Mouse (Mus musculus): ENCODE results near the gene Gm9918. TPM values are rescaled to one million over a fixed set of nuclear protein-coding genes. Genes with fewer than 3 reads are reported as not detected.
A peak's percentile ranks its signal among the peaks of the same experiment; 100 is the strongest.

The Gm9918 gene
- polyA plus RNA-seq, 1 experiment from 2014 or later, result not detected

- under 1% methylated on average over 65 of the region's 65 CpGs for WGBS (ENCODE audit: missing documents)
- H3K79me2 ChIP-seq (ENCODE audit: inconsistent target), result peaks cover 27% of the 10 kb centered on the region
- H3K36me3 ChIP-seq (ENCODE audit: inconsistent target), result peaks cover 10% of the 10 kb centered on the region; the same call in 1 of the 2 replicates
- H3K27ac ChIP-seq, result peak within 1 kb of the TSS; percentile 62
- peak within 1 kb of the TSS; percentile 90 for H3K4me3 ChIP-seq (ENCODE audit: inconsistent target)
Observed at GRCm38 (mm10) chr15:102279092-102279782, 8.9 kb downstream of the Gm9918 start, which contains the start of gene Mfsd5. Gene Mfsd5 (plus strand): TSS chr15:102279454.

GRCm38 (mm10) chr15:102279783-102280520 lies 9.6 kb downstream of the Gm9918 start:
- WGBS (ENCODE audit: missing documents), result 20% methylated on average over 13 of the region's 13 CpGs
- Histone ChIP-seq H3K4me3 (ENCODE audit: inconsistent target) (peak overlapping the region; percentile 90), H3K79me2 (ENCODE audit: inconsistent target) (peaks cover 27% of the 10 kb centered on the region), H3K27ac (peak overlapping the region; percentile 62), H3K36me3 (ENCODE audit: inconsistent target) (peaks cover 10% of the 10 kb centered on the region; the same call in 1 of the 2 replicates)

- peaks cover 27% of the 10 kb centered on the region for H3K79me2 ChIP-seq (ENCODE audit: inconsistent target)
- peak overlapping the region; percentile 90 for H3K4me3 ChIP-seq (ENCODE audit: inconsistent target)
- 95% methylated on average over 19 of the region's 19 CpGs for WGBS (ENCODE audit: missing documents)
- peak overlapping the region; percentile 62; the same call in 1 of the 2 replicates for H3K27ac ChIP-seq
- peaks cover 10% of the 10 kb centered on the region; the same call in 1 of the 2 replicates for H3K36me3 ChIP-seq (ENCODE audit: inconsistent target)
Observed at GRCm38 (mm10) chr15:102280623-102281022, 10.3 kb downstream of the Gm9918 start.

DNA sequence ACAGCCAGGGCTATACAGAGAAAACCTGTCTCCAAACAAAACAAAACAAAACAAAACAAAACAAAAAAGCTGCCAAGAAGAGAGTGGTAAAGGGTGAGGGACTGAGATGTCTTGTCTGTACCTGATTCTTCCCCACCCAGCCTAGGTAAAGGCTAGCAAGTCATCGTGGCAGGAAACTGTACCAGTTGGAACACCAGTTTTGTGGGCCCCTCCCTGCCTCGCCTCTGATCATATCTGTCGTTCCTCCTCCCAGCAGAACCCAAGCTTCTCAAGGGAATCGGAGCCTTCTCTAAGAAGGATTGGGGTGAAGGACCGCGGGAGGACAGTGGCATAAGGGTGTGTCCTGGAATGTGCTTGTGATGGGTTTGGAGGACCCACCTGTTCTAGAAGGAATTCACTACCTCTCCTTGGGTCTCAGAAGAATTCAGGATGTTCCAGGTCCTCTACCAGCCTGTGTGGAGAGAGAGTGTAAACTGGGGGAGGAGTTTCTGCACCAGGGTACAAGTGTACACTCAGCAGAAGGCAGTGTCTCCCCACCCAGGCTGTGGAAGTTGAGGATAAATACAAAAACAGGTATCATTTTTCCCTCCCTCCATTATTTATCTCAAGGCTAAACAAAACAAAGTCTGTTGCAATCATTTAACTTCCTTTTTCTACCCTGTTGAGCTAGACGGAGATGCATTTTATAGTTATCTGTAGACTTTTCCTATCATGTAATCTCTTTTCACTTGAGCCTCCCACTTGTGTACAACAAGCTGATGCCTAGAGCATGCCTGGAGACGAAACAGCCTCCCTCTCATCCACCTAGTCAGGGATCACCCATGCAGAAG lies 12.3 kb downstream of the Gm9918 start:
- Histone ChIP-seq H3K36me3 (ENCODE audit: inconsistent target) (peaks cover 10% of the 10 kb centered on the region; the same call in 1 of the 2 replicates), H3K4me3 (ENCODE audit: inconsistent target) (no peak overlapping the region), H3K27ac (peak overlapping the region; percentile 27), H3K79me2 (ENCODE audit: inconsistent target) (peaks cover 27% of the 10 kb centered on the region)
- 47% methylated on average over 8 of the region's 8 CpGs for WGBS (ENCODE audit: missing documents)

DNA sequence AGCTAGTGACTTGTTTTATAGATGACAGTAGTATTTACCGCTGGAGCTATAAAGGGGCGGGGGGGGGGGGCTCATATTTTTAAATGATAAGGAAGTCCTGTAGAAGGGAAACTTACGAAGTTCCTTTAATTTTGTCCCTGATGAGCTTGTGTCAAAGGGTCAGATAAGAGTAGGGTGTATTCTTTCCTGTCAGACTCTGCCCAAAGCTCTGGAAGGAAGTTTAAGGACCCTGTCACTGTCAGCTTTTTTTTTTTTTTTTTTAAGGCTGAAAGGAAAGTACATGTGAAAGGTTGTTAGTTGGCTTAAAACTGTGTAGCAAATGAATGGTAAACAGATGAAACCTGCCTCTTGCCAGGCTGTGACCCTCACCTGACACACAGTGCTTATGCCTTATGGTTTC lies 13.3 kb downstream of the Gm9918 start:
- WGBS (ENCODE audit: missing documents), result 61% methylated on average over 3 of the region's 3 CpGs
- Histone ChIP-seq H3K27ac (no peak overlapping the region), H3K36me3 (ENCODE audit: inconsistent target) (peaks cover 10% of the 10 kb centered on the region; the same call in 1 of the 2 replicates), H3K79me2 (ENCODE audit: inconsistent target) (peaks cover 27% of the 10 kb centered on the region), H3K4me3 (ENCODE audit: inconsistent target) (no peak overlapping the region)

DNA sequence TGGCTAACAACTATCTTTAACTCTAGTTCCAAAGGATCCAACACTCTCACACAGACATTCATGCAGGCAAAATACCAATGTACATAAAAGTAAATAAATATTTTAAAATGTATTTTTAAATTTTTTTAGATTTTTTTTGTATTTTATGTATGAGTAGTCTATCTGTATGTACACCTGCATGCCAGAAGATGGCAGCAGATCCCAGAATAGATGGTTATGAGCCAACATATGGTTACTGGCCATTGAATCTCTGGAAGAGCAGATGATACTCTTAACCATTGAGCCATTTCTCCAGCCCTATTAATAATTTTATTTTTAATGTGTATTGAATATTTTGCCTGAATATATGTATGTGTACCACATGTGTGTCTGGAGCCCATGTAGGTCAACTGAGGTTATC lies 17.0 kb downstream of the Gm9918 start:
- no peaks in the 10 kb centered on the region for H3K79me2 ChIP-seq (ENCODE audit: inconsistent target)
- H3K27ac ChIP-seq, result no peak overlapping the region
- H3K4me3 ChIP-seq (ENCODE audit: inconsistent target), result no peak overlapping the region
- H3K36me3 ChIP-seq (ENCODE audit: inconsistent target), result no peaks in the 10 kb centered on the region

GRCm38 (mm10) chr15:102295633-102296367 lies 25.4 kb downstream of the Gm9918 start, which contains the start of gene Espl1:
Gene Espl1 (plus strand): TSS chr15:102296266.
- peak within 1 kb of the TSS; percentile 72 for H3K4me3 ChIP-seq (ENCODE audit: inconsistent target)
- H3K27ac ChIP-seq, result peak within 1 kb of the TSS; percentile 37
- no peaks in the 10 kb centered on the region for H3K36me3 ChIP-seq (ENCODE audit: inconsistent target)
- 6% methylated on average over 25 of the region's 25 CpGs for WGBS (ENCODE audit: missing documents)
- H3K79me2 ChIP-seq (ENCODE audit: inconsistent target), result peaks cover 22% of the 10 kb centered on the region

DNA sequence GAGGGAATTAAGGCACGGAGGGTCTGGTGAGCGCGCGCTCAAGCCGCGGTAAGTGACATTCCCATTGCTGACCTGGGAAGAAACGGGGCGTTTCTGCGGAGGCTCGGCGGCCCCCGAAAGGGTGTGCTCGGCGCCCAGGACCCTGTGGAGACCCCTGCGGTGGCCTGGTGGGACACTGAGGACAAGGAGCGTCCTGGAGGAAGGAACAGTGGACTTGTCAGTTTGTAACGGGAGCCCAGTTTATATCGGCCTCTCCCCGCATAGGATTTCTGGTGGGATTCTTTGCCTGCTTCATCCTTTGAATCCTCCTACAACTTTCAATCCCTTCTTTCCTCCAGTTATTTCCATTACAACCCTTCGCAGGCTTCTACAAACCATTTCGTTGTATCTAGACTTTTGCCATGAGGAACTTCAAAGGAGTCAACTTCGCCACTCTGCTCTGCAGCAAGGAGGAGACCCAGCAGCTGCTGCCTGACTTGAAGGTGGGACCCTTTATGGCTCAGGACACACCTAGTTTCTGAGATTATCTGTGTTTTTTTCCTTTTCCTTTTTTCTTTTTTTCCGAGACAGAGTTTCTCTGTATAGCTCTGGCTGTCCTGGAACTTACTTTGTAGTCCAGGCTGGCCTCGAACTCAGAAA lies 26.1 kb downstream of the Gm9918 start:
- peak overlapping the region; percentile 37 for H3K27ac ChIP-seq
- H3K4me3 ChIP-seq (ENCODE audit: inconsistent target), result peak overlapping the region; percentile 72
- 8% methylated on average over 24 of the region's 24 CpGs for WGBS (ENCODE audit: missing documents)
- H3K79me2 ChIP-seq (ENCODE audit: inconsistent target), result peaks cover 22% of the 10 kb centered on the region
- H3K36me3 ChIP-seq (ENCODE audit: inconsistent target), result no peaks in the 10 kb centered on the region

DNA sequence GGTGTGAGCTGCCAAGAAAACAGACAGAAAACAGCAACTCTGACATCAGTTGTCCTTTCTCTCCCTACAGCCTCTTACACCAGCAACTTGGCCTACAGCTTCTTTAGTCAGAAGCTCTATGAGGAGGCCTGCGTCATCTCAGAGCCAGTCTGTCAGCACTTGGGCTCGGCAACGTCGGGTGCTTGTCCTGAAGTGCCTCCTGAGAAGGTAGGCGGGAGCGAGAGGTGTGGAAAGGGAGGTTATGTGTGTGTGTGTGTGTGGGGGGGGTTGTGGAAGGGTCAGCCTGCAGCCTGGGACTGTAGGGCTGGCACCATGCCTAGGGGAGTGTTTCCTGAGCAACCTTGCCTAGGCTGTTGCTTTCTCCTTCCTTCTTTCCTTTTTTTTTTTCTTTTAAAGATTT lies 32.2 kb downstream of the Gm9918 start:
- H3K4me3 ChIP-seq (ENCODE audit: inconsistent target), result no peak overlapping the region
- no peak overlapping the region for H3K27ac ChIP-seq
- peaks cover 11% of the 10 kb centered on the region for H3K79me2 ChIP-seq (ENCODE audit: inconsistent target)
- WGBS (ENCODE audit: missing documents), result 90% methylated on average over 2 of the region's 6 CpGs
- no peaks in the 10 kb centered on the region for H3K36me3 ChIP-seq (ENCODE audit: inconsistent target)

- WGBS (ENCODE audit: missing documents), result 97% methylated on average over 9 of the region's 9 CpGs
- H3K27ac ChIP-seq, result no peak overlapping the region
- H3K36me3 ChIP-seq (ENCODE audit: inconsistent target), result no peaks in the 10 kb centered on the region
- no peak overlapping the region for H3K4me3 ChIP-seq (ENCODE audit: inconsistent target)
- H3K79me2 ChIP-seq (ENCODE audit: inconsistent target), result no peaks in the 10 kb centered on the region
Observed at GRCm38 (mm10) chr15:102308717-102309116, 38.4 kb downstream of the Gm9918 start.

DNA sequence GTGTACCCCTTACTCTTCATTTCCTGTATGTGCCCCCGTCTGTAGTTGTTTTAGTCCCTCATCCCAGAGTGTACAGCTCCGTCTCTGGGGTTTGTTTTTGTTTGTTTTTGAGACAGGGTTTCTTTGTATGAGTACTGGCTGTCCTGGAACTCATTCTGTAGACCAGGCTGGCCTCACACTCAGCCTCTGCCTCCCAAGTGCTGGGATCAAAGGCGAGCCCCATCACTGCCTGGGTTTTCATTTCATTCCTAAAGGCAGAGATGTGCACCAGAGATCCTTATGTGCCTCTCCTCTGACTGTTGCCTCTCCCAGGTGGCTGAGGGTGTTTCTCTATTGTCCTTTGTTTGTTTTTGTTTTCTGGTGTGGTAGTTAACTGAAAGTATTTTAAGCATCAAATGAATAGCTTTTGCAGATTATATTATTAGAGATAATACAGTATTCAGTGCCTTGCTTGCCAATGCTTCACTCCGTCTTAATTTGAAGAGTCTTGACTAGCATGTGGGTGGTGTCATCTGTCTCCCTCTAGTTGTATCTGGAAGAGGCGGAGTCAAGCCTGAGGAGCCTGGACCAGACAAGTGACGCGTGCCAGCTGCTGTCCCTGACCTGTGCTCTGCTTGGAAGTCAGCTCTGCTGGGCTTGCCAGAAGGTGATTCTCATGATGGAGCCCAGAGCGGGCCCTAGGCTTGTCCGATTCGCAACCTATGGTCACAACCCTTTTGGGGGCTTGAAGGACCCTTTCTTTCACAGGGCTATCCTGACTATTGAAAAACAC lies 39.9 kb downstream of the Gm9918 start:
- no peaks in the 10 kb centered on the region for H3K36me3 ChIP-seq (ENCODE audit: inconsistent target)
- no peak overlapping the region for H3K4me3 ChIP-seq (ENCODE audit: inconsistent target)
- WGBS (ENCODE audit: missing documents), result 98% methylated on average over 10 of the region's 10 CpGs
- H3K27ac ChIP-seq, result no peak overlapping the region
- no peaks in the 10 kb centered on the region for H3K79me2 ChIP-seq (ENCODE audit: inconsistent target)

DNA sequence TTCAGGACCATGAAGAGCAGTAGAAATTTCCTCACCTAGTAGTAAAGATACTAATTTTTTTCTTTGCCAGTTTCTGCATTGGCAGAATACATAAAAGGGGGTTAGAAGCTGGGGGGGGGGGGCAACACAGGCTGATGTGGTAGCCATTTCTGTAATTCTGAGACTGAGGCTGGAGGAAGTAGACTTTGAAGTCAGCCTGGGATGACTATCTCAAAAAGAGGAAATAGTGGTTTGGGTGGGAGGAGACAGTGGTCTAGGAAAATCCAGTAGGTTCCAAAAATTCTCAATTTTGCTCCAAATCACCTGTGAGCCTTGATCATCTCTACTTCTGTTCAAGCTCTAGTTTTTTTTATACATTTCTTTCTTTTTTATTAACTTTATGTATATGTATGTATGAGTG lies 41.1 kb downstream of the Gm9918 start:
- Histone ChIP-seq H3K36me3 (ENCODE audit: inconsistent target) (no peaks in the 10 kb centered on the region), H3K79me2 (ENCODE audit: inconsistent target) (no peaks in the 10 kb centered on the region), H3K27ac (peak overlapping the region; percentile 33), H3K4me3 (ENCODE audit: inconsistent target) (no peak overlapping the region)

GRCm38 (mm10) chr15:102315292-102315691 lies 44.9 kb downstream of the Gm9918 start:
- H3K27ac ChIP-seq, result peak overlapping the region; percentile 35
- no peak overlapping the region for H3K4me3 ChIP-seq (ENCODE audit: inconsistent target)
- no peaks in the 10 kb centered on the region for H3K79me2 ChIP-seq (ENCODE audit: inconsistent target)
- WGBS (ENCODE audit: missing documents), result 80% methylated on average over 8 of the region's 8 CpGs
- H3K36me3 ChIP-seq (ENCODE audit: inconsistent target), result no peaks in the 10 kb centered on the region

Data from macrophage (primary cell).